Mouse (Mus musculus) forebrain, embryonic 14.5 days (tissue): ENCODE results near the gene Hvcn1. TPM values are rescaled to one million over a fixed set of nuclear protein-coding genes. Genes with fewer than 3 reads are reported as not detected.
A peak's percentile ranks its signal among the peaks of the same experiment; 100 is the strongest.

Experiments
- ATAC-seq: fragments of 200-750 bp; cut with Nextera tagmentation; 2 replicates; pipeline ENCODE4 v1.8.0; 2017; ENCODE audit warnings: mild to moderate bottlenecking, moderate library complexity
- DNase-seq: peaks from one replicate; pipeline ENCODE4 v3.0.0-alpha.2; 2015; ENCODE audit warnings: low spot score
- H3K27ac ChIP-seq: fragments of 300-500 bp; sonication (generic); 2 replicates; pipeline ENCODE4 v1.5.1; 2014; ENCODE audit warnings: low read depth, mild to moderate bottlenecking, control low read depth, low read length, moderate library complexity
- H3K27me3 ChIP-seq: fragments of 300-500 bp; sonication (generic); replicated peaks from 2 replicates; pipeline ENCODE4 v1.6.1; 2014; ENCODE audit warnings: low read length, control low read depth, mixed read lengths; ENCODE audit not compliant: control insufficient read depth, insufficient read depth
- H3K36me3 ChIP-seq: fragments of 300-500 bp; sonication (generic); 2 replicates; pipeline ENCODE4 v1.6.1; 2014; ENCODE audit warnings: low read length, control low read depth; ENCODE audit not compliant: control insufficient read depth, insufficient read depth
- H3K4me1 ChIP-seq: fragments of 300-500 bp; sonication (generic); 2 replicates; pipeline ENCODE4 v1.6.1; 2014; ENCODE audit warnings: antibody characterized with exemption, low read length, control low read depth; ENCODE audit not compliant: control insufficient read depth, insufficient read depth
- H3K4me2 ChIP-seq: fragments of 300-500 bp; sonication (generic); 2 replicates; pipeline ENCODE4 v1.6.1; 2014; ENCODE audit warnings: mild to moderate bottlenecking, control low read depth, low read length
- H3K4me3 ChIP-seq: fragments of 300-500 bp; sonication (generic); 2 replicates; pipeline ENCODE4 v1.5.1; 2014; ENCODE audit warnings: low read depth, low read length, control low read depth
- H3K9ac ChIP-seq: fragments of 300-500 bp; sonication (generic); 2 replicates; pipeline ENCODE4 v1.6.1; 2014; ENCODE audit warnings: mild to moderate bottlenecking, low read length, control low read depth, moderate library complexity
- H3K9me3 ChIP-seq: fragments of 300-500 bp; sonication (generic); replicated peaks from 2 replicates; pipeline ENCODE4 v1.6.1; 2016; ENCODE audit warnings: low read length, control low read depth, mixed read lengths; ENCODE audit not compliant: control insufficient read depth
- WGBS: fragments of 180-500 bp; shearing (Covaris S2); extraction: QIAGEN DNeasy Blood & Tissue Kit; methylation state at CpG from one replicate; pipeline ENCODE4 v1.1.7; 2014; 5-methylcytosine and 5-hydroxymethylcytosine counted together
- polyA plus RNA-seq: library from polyadenylated mRNA; unstranded; fragments of >200 nt; fragmentation: Nextera tagmentation; extraction: Ambion mirVana; gene quantifications from 2 replicates; pipeline ENCODE4 v1.2.1, GENCODE M21; 2014

The Hvcn1 gene
- polyA plus RNA-seq, 1 experiment from 2014 or later = 2.4 TPM

GRCm38 (mm10) chr5:122247934-122248333 is 41.3 kb downstream of the Hvcn1 start:
- no peak overlapping the region for H3K9ac ChIP-seq
- no peaks in the 10 kb centered on the region for H3K27me3 ChIP-seq
- H3K27ac ChIP-seq = no peak overlapping the region
- no peak for DNase-seq
- WGBS = 94% methylated on average over 7 of the region's 7 CpGs
- ATAC-seq = no peak
- H3K4me2 ChIP-seq = no peak overlapping the region
- no peak overlapping the region for H3K4me3 ChIP-seq
- H3K36me3 ChIP-seq = peaks cover 29% of the 10 kb centered on the region
- no peaks in the 10 kb centered on the region for H3K9me3 ChIP-seq
- H3K4me1 ChIP-seq = peaks cover 16% of the 10 kb centered on the region

GRCm38 (mm10) chr5:122249281-122249680 is 42.7 kb downstream of the Hvcn1 start:
- Histone ChIP-seq H3K27ac (no peak overlapping the region), H3K9me3 (no peaks in the 10 kb centered on the region), H3K4me2 (no peak overlapping the region), H3K4me3 (no peak overlapping the region), H3K36me3 (peaks cover 39% of the 10 kb centered on the region), H3K4me1 (peaks cover 8% of the 10 kb centered on the region), H3K9ac (no peak overlapping the region), H3K27me3 (no peaks in the 10 kb centered on the region)
- 83% methylated on average over 4 of the region's 4 CpGs for WGBS
- no peak for DNase-seq
- ATAC-seq = no peak

GRCm38 (mm10) chr5:122251895-122252606 is 45.4 kb downstream of the Hvcn1 start:
- Histone ChIP-seq H3K27me3 (no peaks in the 10 kb centered on the region), H3K36me3 (peaks cover 63% of the 10 kb centered on the region), H3K27ac (0 out of 2 replicates have a peak overlapping the region, but pooled peaks have one; percentile 9), H3K4me1 (0 out of 2 replicates have a peak, but pooled peaks cover 3% of the 10 kb centered on the region), H3K9me3 (no peaks in the 10 kb centered on the region), H3K9ac (no peak overlapping the region), H3K4me3 (no peak overlapping the region), H3K4me2 (no peak overlapping the region)
- peak; percentile 76 for DNase-seq
- WGBS = 57% methylated on average over 17 of the region's 17 CpGs
- ATAC-seq = peak; percentile 62; the same call in 1 of the 2 replicates

- Histone ChIP-seq H3K9ac (no peak overlapping the region), H3K4me1 (peaks cover under 1% of the 10 kb centered on the region; the same call in 1 of the 2 replicates), H3K27me3 (no peaks in the 10 kb centered on the region), H3K27ac (no peak overlapping the region), H3K4me3 (no peak overlapping the region), H3K9me3 (no peaks in the 10 kb centered on the region), H3K4me2 (no peak overlapping the region), H3K36me3 (peaks cover 61% of the 10 kb centered on the region)
- ATAC-seq = no peak
- no peak for DNase-seq
- 84% methylated on average over 6 of the region's 6 CpGs for WGBS
These were observed 51.6 kb downstream of the Hvcn1 start for GRCm38 (mm10) chr5:122258027-122258741.

GRCm38 (mm10) chr5:122262104-122262503 is 55.5 kb downstream of the Hvcn1 start:
- Histone ChIP-seq H3K9ac (no peak overlapping the region), H3K4me2 (no peak overlapping the region)

GRCm38 (mm10) chr5:122263933-122264905 is 57.6 kb downstream of the Hvcn1 start, which contains the start of gene Tctn1:
Gene Tctn1 (minus strand): TSS chr5:122264460.
- WGBS = 2% methylated on average over 49 of the region's 49 CpGs
- DNase-seq (peak; percentile 97), ATAC-seq (peak; percentile 98)
- H3K27me3 ChIP-seq = no peaks in the 10 kb centered on the region
- peaks cover 6% of the 10 kb centered on the region for H3K4me1 ChIP-seq
- peak within 1 kb of the TSS; percentile 74 for H3K4me2 ChIP-seq
- peaks cover 6% of the 10 kb centered on the region; the same call in 1 of the 2 replicates for H3K36me3 ChIP-seq
- H3K9ac ChIP-seq = peak within 1 kb of the TSS; percentile 87
- peak within 1 kb of the TSS; percentile 75 for H3K4me3 ChIP-seq
- H3K9me3 ChIP-seq = no peaks in the 10 kb centered on the region
- peak within 1 kb of the TSS; percentile 63; the same call in 1 of the 2 replicates for H3K27ac ChIP-seq

More at GRCm38 (mm10) chr5:122262104-122262503, 55.5 kb downstream of the Hvcn1 start:
- H3K4me1 ChIP-seq = peaks cover 6% of the 10 kb centered on the region
- ATAC-seq (no peak), DNase-seq (no peak)
- no peak overlapping the region for H3K4me3 ChIP-seq
- H3K27ac ChIP-seq = no peak overlapping the region
- WGBS = 48% methylated on average over 7 of the region's 7 CpGs
- peaks cover 25% of the 10 kb centered on the region for H3K36me3 ChIP-seq
- H3K27me3 ChIP-seq = no peaks in the 10 kb centered on the region
- no peaks in the 10 kb centered on the region for H3K9me3 ChIP-seq

GRCm38 (mm10) chr5:122265187-122265586 is 58.6 kb downstream of the Hvcn1 start:
- ATAC-seq (no peak), DNase-seq (no peak)
- H3K4me2 ChIP-seq = no peak overlapping the region
- H3K36me3 ChIP-seq = no peaks in the 10 kb centered on the region
- no peak overlapping the region for H3K27ac ChIP-seq
- WGBS = 78% methylated on average over 3 of the region's 3 CpGs
- peaks cover 6% of the 10 kb centered on the region for H3K4me1 ChIP-seq
- no peaks in the 10 kb centered on the region for H3K9me3 ChIP-seq
- H3K27me3 ChIP-seq = no peaks in the 10 kb centered on the region
- H3K9ac ChIP-seq = no peak overlapping the region
- H3K4me3 ChIP-seq = no peak overlapping the region

GRCm38 (mm10) chr5:122265942-122266341 is 59.3 kb downstream of the Hvcn1 start:
- no peaks in the 10 kb centered on the region for H3K36me3 ChIP-seq
- H3K4me2 ChIP-seq = no peak overlapping the region
- ATAC-seq (no peak), DNase-seq (no peak)
- H3K27ac ChIP-seq = no peak overlapping the region
- no peaks in the 10 kb centered on the region for H3K9me3 ChIP-seq
- WGBS = 91% methylated on average over 2 of the region's 2 CpGs
- no peak overlapping the region for H3K4me3 ChIP-seq
- H3K27me3 ChIP-seq = no peaks in the 10 kb centered on the region
- no peak overlapping the region for H3K9ac ChIP-seq
- peaks cover 6% of the 10 kb centered on the region for H3K4me1 ChIP-seq
